Mouse (Mus musculus) ovary, postnatal 10 days (tissue): ENCODE data around the gene Shb.

Experiments
- DNase-seq: peaks from one replicate; pipeline ENCODE4 v3.0.0; 2022; ENCODE audit warnings: low spot score

Gene Shb

GRCm38 (mm10) chr4:45503816-45504215 lies 28.5 kb downstream of the Shb start:
- no peak for DNase-seq

GRCm38 (mm10) chr4:45503380-45503779 lies 28.9 kb downstream of the Shb start:
- no peak for DNase-seq

- DNase-seq = no peak
Measured at GRCm38 (mm10) chr4:45502002-45502401, 30.3 kb downstream of the Shb start.

GRCm38 (mm10) chr4:45500381-45500780 lies 31.9 kb downstream of the Shb start:
- DNase-seq = no peak

GRCm38 (mm10) chr4:45499556-45499955 lies 32.7 kb downstream of the Shb start:
- DNase-seq = no peak

- no peak for DNase-seq
Measured at GRCm38 (mm10) chr4:45499081-45499480, 33.2 kb downstream of the Shb start.

- no peak for DNase-seq
Measured at GRCm38 (mm10) chr4:45498345-45498744, 33.9 kb downstream of the Shb start.

GRCm38 (mm10) chr4:45497282-45497681 lies 35.0 kb downstream of the Shb start:
- no peak for DNase-seq

- DNase-seq = no peak
Measured at GRCm38 (mm10) chr4:45495531-45496201, 36.6 kb downstream of the Shb start.

- no peak for DNase-seq
Measured at GRCm38 (mm10) chr4:45493786-45494400, 38.4 kb downstream of the Shb start.

- no peak for DNase-seq
Measured at GRCm38 (mm10) chr4:45493118-45493517, 39.2 kb downstream of the Shb start.

- DNase-seq = no peak
Measured at GRCm38 (mm10) chr4:45492681-45493081, 39.6 kb downstream of the Shb start.

- no peak for DNase-seq
Measured at GRCm38 (mm10) chr4:45491685-45492601, 40.3 kb downstream of the Shb start.

- DNase-seq = no peak
Measured at GRCm38 (mm10) chr4:45491119-45491679, 41.1 kb downstream of the Shb start.

GRCm38 (mm10) chr4:45490036-45490752 lies 42.1 kb downstream of the Shb start:
- no peak for DNase-seq

GRCm38 (mm10) chr4:45489141-45490035 lies 42.9 kb downstream of the Shb start:
- no peak for DNase-seq

GRCm38 (mm10) chr4:45487681-45488081 lies 44.6 kb downstream of the Shb start:
- DNase-seq = no peak

GRCm38 (mm10) chr4:45485024-45485423 lies 47.2 kb downstream of the Shb start:
- DNase-seq = no peak

- DNase-seq = no peak
Measured at GRCm38 (mm10) chr4:45483271-45484245, 48.7 kb downstream of the Shb start.

- DNase-seq = no peak
Measured at GRCm38 (mm10) chr4:45482271-45482670, 50.0 kb downstream of the Shb start.
